ENCODE assay signal across 23 mouse cellular contexts in genomic region chr6:87909181-87909580, GRCm38 (mm10).
"Had no signal": no experiment of that assay in that cellular context is flagged by ENCODE, and none has a peak within 500 bp of the region (broad histone marks: within the 10 kb centered on the region; RNA-seq: fewer than 3 reads in every experiment).

No protein-coding gene starts in this region.

- H3K9me3 ChIP-seq: limb, embryonic 10.5 days; limb, embryonic 13.5 days; liver, embryonic 12.5 days; liver, embryonic 15.5 days; lung, embryonic 15.5 days; megakaryocyte, embryonic 14.5 days; midbrain, embryonic 10.5 days; midbrain, embryonic 13.5 days; neural tube, embryonic 13.5 days; stomach, embryonic 15.5 days had no signal

- H3K9ac ChIP-seq: limb, embryonic 13.5 days; liver, embryonic 12.5 days; liver, embryonic 15.5 days; lung, embryonic 15.5 days; midbrain, embryonic 13.5 days; neural tube, embryonic 13.5 days; stomach, embryonic 15.5 days had no signal

- H3K4me1 ChIP-seq: limb, embryonic 13.5 days; neural tube, embryonic 13.5 days had no signal

- H3K4me2 ChIP-seq: limb, embryonic 13.5 days; liver, embryonic 12.5 days; liver, embryonic 15.5 days; lung, embryonic 15.5 days; midbrain, embryonic 13.5 days; neural tube, embryonic 13.5 days; stomach, embryonic 15.5 days had no signal

- H3K27ac ChIP-seq: kidney, postnatal 0 days; limb, embryonic 10.5 days; limb, embryonic 13.5 days; liver, embryonic 12.5 days; liver, embryonic 15.5 days; lung, embryonic 15.5 days; midbrain, embryonic 10.5 days; midbrain, embryonic 13.5 days; neural tube, embryonic 13.5 days; stomach, embryonic 15.5 days had no signal

- DNase-seq: kidney, postnatal 25 days; liver; lung, adult 18-20 months; lung, postnatal 10 days; lung, postnatal 36 days; retina, postnatal 1 day; right cerebral cortex, postnatal 25 days; spleen, adult 18-20 months; thymus, adult 18-20 months; thymus, postnatal 36 days had no signal

- ATAC-seq: liver, embryonic 12.5 days; midbrain, embryonic 13.5 days; midbrain, embryonic 16.5 days had no signal

- H3K4me3 ChIP-seq: limb, embryonic 10.5 days; limb, embryonic 13.5 days; liver, embryonic 12.5 days; liver, embryonic 15.5 days; lung, embryonic 15.5 days; megakaryocyte, embryonic 14.5 days; midbrain, embryonic 10.5 days; midbrain, embryonic 13.5 days; myocyte; neural tube, embryonic 13.5 days; stomach, embryonic 15.5 days had no signal

- H3K27me3 ChIP-seq: limb, embryonic 13.5 days; liver, embryonic 12.5 days; liver, embryonic 15.5 days; lung, embryonic 15.5 days; megakaryocyte, embryonic 14.5 days; midbrain, embryonic 13.5 days; neural tube, embryonic 13.5 days; stomach, embryonic 15.5 days had no signal
